Mouse (Mus musculus): ENCODE measurements at regions not wholly inside any gene's neighbourhood (a gene's known extent, or its start where the extent isn't known, plus 50 kb on each side); places are given as distances from the start of the nearest gene placed in this dataset.

DNA sequence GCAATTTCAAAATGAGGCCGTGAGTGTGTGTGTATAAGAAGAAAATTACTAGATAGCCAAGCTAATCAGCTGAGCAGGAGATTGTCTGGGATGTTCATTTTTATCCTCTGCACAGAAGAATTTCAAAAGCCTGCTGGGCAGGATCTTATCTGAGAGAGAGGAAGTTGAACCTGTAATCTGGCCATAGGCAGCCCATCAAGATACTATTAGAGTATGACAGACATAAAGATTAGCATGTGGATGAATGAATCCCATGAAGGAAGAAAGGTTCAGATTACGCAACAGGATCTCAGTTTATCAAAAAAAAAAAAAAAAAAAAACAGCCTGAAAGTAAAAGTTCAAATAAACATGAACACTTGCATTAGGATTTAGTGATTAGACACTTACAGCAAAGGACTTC lies 317.3 kb upstream of the C030005K15Rik start:
- DNase-seq, result no peak

DNA sequence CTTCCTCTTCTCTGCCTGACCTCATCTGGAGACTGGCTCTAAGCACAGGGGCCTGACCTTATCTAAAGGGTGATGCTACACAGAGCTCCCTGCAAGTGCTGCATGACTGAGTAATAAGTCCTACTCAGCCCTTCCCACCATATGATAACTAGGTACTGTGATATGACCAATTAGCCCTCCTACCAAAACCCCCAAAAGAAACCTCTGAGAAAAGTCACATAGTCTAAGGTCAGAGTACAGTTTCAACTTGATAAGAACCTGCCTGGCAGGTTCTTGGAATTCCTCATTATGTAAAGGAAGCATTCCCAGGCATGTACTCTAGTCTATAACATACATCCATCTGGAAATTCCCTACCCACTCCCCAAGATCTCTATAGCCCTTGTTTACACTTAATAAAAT lies 318.0 kb upstream of the C030005K15Rik start:
- DNase-seq, result no peak

- DNase-seq, result no peak
Measured at GRCm38 (mm10) chr10:98073432-98073831, 346.9 kb upstream of the C030005K15Rik start.

DNA sequence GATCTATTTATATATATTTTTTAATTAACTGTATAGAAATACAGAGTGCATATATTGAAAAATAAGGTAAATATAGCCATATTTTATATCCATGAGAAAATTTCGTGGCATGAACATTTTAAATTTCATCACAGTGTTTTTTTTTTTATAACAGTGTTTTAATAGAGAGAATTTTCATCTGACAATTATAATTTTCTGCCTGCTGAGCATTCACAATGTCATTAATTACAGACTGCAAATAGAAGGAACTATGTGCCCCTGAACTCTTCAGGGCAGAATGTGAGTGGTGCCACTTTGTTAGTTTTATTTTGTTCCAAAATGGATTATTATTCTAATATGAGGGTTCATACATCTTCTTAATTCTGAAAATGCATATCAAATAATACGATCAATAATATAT lies 358.3 kb upstream of the C030005K15Rik start:
- no peak for DNase-seq

GRCm38 (mm10) chr10:98116296-98116695 lies 389.7 kb upstream of the C030005K15Rik start:
- no peak for DNase-seq

GRCm38 (mm10) chr10:98125713-98126112 lies 399.2 kb upstream of the C030005K15Rik start:
- DNase-seq, result no peak

DNA sequence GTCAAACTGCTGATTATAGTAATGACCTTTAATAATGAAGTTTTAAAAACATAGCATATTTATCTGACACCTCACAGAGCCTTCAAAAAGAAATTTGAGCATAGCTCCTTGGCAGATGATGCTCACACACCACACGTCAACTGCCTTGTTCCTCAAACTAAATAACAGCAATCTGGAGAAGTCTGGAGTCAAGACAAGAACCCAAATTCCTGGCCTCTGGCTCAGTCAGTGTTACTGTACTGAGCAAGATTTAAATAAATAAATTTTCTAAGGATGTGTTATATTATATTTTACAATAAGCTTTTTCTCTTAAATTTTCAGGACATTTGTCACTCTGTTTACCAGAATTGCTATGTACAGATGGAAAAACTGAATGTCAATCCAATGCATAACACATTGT lies 408.5 kb upstream of the C030005K15Rik start:
- no peak for DNase-seq

GRCm38 (mm10) chr10:98145773-98146172 lies 419.2 kb upstream of the C030005K15Rik start:
- no peak for DNase-seq

- no peak for DNase-seq
Measured at GRCm38 (mm10) chr10:98146998-98147863, 420.7 kb upstream of the C030005K15Rik start.

GRCm38 (mm10) chr10:98155982-98156381 lies 429.4 kb upstream of the C030005K15Rik start:
- no peak for DNase-seq

- DNase-seq, result no peak
Measured at GRCm38 (mm10) chr10:98185666-98186065, 459.1 kb upstream of the C030005K15Rik start.

- DNase-seq, result no peak
Measured at GRCm38 (mm10) chr10:98196852-98197251, 470.3 kb upstream of the C030005K15Rik start.

- no peak for DNase-seq
Measured at GRCm38 (mm10) chr10:98210246-98210645, 483.7 kb upstream of the C030005K15Rik start.

DNA sequence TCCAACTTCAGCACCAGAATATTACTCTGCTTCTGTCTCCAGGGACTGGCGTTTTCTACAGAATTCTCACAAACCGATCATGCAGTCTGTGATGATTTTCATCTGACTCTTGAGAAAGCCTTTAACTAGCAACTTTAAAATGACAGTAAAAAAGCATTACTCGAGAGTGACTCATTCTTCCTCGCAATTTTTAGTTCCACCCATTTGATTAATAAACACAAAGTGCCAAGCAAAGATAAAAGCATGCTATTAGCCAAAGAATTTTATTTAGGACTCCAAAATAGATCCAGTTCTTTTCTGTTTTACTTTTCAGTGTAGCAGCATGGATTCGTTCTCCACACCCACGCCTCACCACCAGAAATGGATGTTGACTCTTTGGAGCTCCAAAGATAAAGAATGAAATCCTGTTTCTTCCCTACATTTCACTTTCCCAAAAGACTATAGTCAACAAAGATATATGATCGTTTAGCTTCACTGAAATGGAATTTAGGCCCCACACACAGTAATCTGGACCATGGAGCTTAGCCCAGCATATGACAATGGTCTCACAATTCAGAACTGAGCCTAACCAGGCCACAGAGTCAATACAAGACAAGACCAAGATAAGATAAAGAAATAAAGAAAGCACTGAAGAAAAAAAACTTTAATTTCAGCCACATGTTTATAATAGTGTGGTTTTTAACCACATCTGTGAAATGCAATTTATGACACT lies 486.5 kb upstream of the C030005K15Rik start:
- no peak for DNase-seq

DNA sequence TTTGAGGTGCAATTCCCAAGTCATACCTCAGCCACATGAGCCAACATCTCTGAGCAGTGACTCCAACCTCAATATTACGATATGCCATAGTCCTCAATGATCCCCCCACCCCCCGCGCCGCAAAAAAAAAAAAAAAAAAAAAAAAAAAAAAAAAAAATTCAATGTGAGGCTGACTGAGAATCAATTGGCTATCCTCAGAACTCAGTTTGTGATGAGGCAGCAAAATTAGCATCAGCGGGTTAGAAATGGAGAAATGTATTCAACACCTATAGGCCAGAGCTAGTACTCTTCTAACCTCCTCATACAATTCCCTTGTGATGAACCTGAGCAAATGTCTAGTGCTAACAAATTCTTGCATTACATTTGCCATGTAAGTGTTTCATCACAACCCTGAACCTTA lies 504.5 kb upstream of the C030005K15Rik start:
- no peak for DNase-seq

GRCm38 (mm10) chr10:98231705-98232235 lies 505.2 kb upstream of the C030005K15Rik start:
- DNase-seq, result no peak

GRCm38 (mm10) chr10:98248311-98248710 lies 521.8 kb upstream of the C030005K15Rik start:
- DNase-seq, result no peak

DNA sequence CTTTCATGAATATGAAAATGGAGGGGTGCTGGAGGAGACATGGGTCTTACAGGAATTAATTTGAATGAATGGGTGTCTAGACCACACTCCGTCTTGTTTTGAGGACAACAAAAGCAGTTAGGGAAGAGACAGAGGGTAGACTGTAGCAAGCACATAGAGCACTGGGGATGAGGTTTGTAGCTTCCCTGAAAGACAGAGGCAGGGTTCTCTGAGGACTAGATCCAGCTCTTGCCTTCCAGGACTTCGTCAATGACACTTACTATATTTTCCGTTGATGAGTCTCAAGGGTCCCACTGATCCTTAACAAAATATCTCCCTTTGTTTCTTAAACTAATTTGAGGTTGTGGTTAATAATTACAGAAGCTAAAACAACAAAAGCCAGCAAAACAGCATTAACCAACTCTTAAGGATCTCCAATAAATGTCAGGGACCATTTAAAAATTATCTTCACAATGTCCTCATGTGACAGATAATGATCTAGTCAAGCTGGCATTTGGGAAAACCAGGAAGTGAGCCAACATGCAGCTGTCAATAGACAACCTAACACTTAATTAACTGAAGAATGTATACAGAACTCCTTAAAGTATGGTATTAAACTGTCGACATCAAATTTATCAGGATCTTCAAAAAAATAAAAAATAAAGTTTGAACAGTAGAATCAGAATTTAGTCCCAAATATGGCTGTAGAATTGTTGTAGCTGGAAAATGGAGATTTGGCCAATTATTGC lies 531.6 kb upstream of the C030005K15Rik start:
- no peak for DNase-seq

GRCm38 (mm10) chr10:98259283-98259682 lies 532.7 kb upstream of the C030005K15Rik start:
- DNase-seq, result no peak

DNA sequence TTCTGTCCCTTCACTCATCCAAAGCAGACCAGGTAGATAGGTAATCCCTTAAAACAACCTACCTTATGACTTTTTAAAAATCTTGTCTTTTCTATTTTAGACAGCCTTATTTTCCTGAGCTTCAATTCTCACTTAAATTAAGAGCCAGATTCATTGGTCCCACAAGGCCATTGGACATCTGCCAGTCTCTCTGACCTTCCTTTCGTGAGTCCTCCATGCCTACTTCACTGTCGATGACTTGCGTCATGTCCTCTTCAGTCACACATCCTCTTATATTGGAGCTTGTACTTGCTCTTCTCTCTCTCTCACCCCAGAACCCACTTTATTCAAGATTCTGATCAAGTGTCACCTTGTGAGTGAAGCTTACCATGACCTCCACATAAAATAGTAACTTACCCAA lies 542.0 kb upstream of the C030005K15Rik start:
- no peak for DNase-seq

DNA sequence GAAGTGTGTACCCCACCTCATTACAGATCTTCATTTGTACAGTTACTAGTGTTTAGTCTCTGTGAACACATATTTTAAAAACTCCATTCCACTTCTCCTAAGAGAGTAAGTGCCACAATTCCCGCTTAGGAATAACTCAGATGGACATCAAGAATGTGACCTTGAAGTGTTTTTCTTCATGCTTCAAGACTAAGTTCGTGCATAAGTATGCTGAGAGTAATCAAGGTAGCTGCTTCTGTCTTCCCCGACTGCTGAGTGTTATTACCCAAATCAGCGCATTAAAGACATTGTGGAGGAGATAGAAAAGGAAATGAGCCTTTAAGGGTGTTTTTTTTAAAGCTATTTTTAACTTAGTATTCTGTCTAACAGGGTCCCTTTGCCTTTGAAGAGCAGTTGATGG lies 565.1 kb upstream of the C030005K15Rik start:
- no peak for DNase-seq

DNA sequence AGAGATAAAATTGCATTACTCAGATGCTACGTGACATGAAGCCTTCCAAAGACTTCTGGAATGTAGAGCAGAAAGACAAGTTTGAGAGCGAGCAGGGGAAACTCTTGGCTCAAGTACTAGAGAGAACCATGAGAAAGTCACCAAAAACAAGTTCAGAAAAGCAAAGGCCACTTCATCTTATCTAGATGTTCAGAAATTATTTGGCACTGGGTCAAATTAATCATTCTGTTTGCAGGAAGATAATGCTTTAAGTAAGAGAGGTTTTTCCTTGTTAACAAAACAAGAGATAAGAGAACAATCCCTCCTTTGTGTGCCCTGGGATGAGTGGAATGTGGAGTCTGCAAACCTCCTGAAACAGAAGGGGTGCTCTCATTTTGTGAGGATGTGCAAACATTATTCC lies 565.6 kb upstream of the C030005K15Rik start:
- no peak for DNase-seq

GRCm38 (mm10) chr10:98305667-98306066 lies 579.1 kb upstream of the C030005K15Rik start:
- no peak for DNase-seq

All from kidney, postnatal 25 days (tissue).